Mouse (Mus musculus) ovary, postnatal 36 days (tissue): ENCODE results near the gene Tnfaip1.
A peak's percentile ranks its signal among the peaks of the same experiment; 100 is the strongest.
"Not testable (repeated sequence)": the region's sequence is repeated elsewhere in the genome, so short reads cannot be mapped to it uniquely, and the experiment has no call there.

Experiments used
- DNase-seq: peaks from one replicate; pipeline ENCODE4 v3.0.0; 2022; ENCODE audit warnings: low spot score, mixed read lengths

Tnfaip1 gene

GRCm38 (mm10) chr11:78536690-78537084 is 555 bp upstream of the Tnfaip1 start:
- DNase-seq, result no peak

GRCm38 (mm10) chr11:78535376-78536079 is 604 bp downstream of the Tnfaip1 start:
- DNase-seq, result no peak

- no peak for DNase-seq
Observed at GRCm38 (mm10) chr11:78534516-78534915, 1.6 kb downstream of the Tnfaip1 start.

GRCm38 (mm10) chr11:78531515-78531914 is 4.6 kb downstream of the Tnfaip1 start:
- not testable (repeated sequence) for DNase-seq

- DNase-seq, result no peak
Observed at GRCm38 (mm10) chr11:78531046-78531445, 5.1 kb downstream of the Tnfaip1 start.

- no peak for DNase-seq
Observed at GRCm38 (mm10) chr11:78530001-78530400, 6.1 kb downstream of the Tnfaip1 start.

- no peak for DNase-seq
Observed at GRCm38 (mm10) chr11:78528714-78529113, 7.4 kb downstream of the Tnfaip1 start.

GRCm38 (mm10) chr11:78524838-78525237 is 11.3 kb downstream of the Tnfaip1 start:
- no peak for DNase-seq

DNA sequence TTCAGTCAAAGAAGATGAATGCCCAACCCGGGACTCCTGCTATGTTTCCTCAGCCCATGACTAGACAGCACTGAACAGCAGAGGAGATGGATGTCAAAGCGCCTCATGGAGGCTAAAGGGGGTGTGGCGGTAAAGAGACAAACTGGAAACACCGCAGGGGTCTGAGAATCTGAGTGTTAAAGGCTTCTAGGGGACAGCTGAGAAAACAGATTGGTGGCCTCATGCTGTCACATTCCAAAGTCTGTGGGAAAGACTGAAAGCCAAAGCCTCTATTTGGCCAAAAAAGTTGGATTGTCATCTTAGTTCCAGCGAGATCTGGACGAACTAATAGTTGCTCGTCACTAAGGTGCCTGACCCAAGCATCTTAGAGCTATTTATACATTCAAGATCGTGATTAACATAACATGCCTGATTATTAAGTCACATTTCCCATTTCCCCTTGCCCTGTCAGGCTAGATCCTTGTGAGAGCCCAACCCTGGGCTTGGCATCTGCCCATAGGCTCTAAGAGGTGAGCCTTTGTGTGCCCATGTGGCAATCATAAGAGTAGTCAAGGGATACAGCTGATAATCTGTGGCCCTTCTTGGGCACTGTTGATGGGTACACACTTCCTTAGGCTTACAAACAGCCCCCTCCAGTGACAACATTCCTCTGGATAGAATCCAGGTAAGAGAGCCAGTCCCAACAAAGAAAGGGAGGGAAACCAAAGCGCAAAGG is 12.7 kb downstream of the Tnfaip1 start:
- DNase-seq, result no peak

- no peak for DNase-seq
Observed at GRCm38 (mm10) chr11:78522481-78522997, 13.6 kb downstream of the Tnfaip1 start.

DNA sequence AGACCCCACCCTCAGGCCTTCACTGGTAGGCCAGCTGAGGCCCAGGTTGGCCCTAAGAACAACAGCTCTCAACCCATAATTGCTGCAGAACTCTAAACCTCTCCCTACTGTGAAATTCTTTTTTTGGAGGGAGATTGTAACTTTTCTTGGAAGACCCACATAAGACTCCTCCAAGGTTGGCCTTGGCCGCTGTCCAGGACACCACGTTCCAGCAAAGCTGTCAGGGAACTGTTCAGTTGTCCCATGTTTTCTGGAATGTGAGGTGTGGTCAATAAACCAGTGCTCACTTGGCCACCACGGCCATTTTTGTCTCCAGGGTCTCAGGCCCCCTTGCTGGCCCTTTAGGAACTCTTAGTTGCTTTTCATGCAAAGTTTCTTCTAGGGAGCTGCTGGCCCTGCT is 14.3 kb downstream of the Tnfaip1 start:
- no peak for DNase-seq

DNA sequence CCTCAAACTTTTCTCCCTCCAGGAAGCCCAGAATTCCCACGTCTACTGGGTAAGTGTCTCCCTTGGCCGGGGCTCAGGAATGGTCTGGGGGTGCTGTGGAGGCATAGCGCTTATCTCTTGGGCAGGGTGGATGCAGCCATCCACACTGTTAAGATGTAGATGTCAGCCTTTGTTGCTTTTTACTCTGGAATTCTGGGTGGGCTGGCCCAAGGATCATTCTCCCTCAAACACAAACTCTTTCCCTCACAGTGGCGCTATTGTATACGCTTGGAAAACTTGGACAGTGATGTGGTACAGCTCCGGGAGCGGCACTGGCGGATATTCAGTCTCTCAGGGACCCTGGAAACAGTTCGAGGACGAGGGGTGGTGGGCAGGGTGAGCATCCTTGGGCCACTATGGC is 17.2 kb downstream of the Tnfaip1 start:
- DNase-seq, result no peak

DNA sequence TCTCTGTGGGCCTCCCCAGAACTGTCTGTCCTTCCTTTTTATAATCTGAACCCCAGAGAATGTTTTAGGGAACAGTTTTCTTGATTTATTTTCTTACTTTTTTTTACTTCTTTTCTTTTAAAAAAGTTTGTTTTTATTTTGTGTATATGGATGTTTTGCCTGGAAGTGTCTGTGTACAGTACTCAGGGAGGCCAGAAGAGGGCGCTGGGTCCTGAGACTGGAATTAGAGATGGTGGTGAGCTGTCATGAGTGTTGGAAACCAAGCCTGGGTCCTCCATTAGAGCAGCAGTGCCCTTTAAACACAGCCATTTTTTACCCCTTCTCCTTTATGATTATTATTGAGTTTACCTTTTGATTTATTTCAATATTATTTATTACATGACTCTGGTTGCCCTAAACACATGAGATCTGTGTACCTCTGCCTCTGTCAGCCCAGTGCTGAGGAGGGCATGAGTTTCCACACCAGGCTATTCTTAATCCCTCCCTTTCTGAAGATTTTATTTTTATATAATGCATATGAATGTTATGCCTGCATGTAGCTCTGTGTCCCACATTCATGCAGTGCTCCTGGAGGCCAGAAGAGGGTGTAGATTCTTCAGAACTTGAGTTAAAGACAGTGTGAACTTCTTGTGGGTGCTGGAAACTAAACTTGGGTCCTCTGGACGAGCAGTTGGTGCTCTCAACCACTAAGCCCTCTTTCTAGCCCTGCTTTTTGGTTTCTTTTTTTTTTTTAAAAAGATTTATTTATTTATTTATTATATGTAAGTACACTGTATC is 20.4 kb downstream of the Tnfaip1 start:
- DNase-seq, result no peak

DNA sequence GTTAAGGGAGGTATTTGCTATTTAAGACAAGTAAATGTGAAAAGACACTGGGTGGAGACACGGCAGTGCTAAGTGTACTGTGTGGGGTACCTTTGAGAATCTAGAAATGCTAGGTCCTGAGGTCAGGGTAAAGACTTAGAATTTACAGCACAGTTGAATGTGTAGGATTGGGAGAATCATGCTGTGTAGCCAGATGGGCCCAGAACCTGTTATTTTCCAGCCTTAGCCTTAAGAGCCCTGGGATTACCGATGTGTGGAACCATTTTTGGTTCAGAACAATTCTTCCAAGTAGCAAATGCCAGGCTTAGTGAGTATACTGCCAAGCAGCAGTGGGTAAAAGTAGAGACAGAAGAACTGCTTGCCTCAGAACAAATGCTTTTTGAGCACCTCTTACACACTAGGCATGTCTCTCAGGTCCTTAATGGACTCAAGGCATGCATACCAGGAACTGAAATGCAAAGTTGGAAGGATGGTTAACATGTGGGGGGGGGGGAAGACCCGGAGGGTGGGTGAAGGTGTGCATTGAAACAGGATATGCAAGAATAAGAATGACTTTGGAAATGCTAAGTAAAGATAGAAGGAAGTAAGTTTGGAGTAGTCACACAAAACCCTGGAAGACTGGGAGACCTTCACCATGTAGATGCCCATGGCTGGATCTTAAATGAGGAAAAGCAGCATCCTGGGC is 22.9 kb downstream of the Tnfaip1 start:
- no peak for DNase-seq

- peak; percentile 90 for DNase-seq
Observed at GRCm38 (mm10) chr11:78512025-78512957, 23.8 kb downstream of the Tnfaip1 start, which contains the start of the genes Tmem199 and Poldip2. Gene Tmem199, minus strand, starts transcription at chr11:78512172. Gene Poldip2, plus strand, starts transcription at chr11:78512193.

- DNase-seq, result no peak
Observed at GRCm38 (mm10) chr11:78509148-78509547, 27.0 kb downstream of the Tnfaip1 start.

DNA sequence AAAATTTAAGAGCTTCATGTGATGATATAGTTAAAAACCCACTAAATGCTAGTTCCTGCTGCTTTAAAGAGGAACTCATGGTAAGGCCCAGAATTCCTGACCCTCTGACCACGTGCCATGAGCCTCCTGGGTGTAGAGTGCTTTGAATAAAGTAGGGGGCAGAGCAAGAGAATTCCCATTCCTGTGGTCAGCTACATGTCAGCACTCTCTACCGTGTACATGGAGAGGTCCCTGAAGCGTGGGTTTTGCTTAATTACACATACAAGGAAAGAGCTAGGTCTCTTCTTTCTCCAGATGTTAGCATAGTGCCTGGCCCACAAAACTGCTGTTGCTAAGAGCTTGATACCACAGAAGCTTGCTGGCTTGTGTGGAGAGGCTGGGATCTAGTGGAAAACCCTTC is 30.7 kb downstream of the Tnfaip1 start:
- no peak for DNase-seq

- no peak for DNase-seq
Observed at GRCm38 (mm10) chr11:78502909-78503650, 33.1 kb downstream of the Tnfaip1 start, which contains the start of gene Sebox. Gene Sebox, plus strand, starts transcription at chr11:78503447.

GRCm38 (mm10) chr11:78501529-78501928 is 34.6 kb downstream of the Tnfaip1 start:
- no peak for DNase-seq
